In the genomic region with DNA sequence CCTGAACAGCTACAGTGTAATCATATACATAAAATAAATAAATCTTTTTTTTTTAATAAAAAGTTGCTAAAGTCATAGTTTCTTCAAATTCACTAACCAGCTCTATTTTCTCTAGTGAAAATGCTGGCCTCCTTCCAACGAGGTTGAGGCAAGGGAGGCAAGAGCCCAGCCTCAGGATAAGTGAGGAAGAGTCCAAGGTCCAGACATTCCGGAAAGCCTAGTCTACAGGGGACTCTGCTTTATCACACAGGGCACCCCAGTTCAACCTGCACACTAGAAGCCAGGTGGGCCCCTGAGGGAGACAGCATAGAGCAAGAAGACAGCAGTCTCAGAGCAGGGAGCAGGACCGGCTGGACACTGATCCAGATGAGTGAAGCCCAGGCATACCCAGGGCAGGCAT, we compare ENCODE assay signal across 26 mouse cellular contexts. TPM values are rescaled to one million over a fixed set of nuclear protein-coding genes. Genes with fewer than 3 reads are reported as not detected.
DNase-seq lines count a peak whose midpoint lies in the region.
"Had no signal": no experiment of that assay in that cellular context is flagged by ENCODE, and none has a peak within 500 bp of the region (broad histone marks: within the 10 kb centered on the region; RNA-seq: fewer than 3 reads in every experiment).

No protein-coding gene starts in this region.

- 24% methylated on average over 3 of the region's 3 CpGs for WGBS in large intestine, adult 2 months

- peak; percentile 18 to 41 for DNase-seq in cerebellum, postnatal 10 days
- DNase-seq in cerebellum, adult 18-20 months, result no peak
- DNase-seq in kidney, postnatal 10 days, result peak; percentile 54
- DNase-seq in kidney, adult 18-20 months, result no peak
- DNase-seq in large intestine, adult 2 months (ENCODE audit: low read depth, low spot score), result peak; percentile 56
- DNase-seq in yolk sac, embryonic 10.5 days (ENCODE audit: low spot score), result peak; percentile 19
- DNase-seq in thymus, postnatal 4 days, result no peak
- DNase-seq in natural killer cell, adult 2 months (ENCODE audit: low spot score in 2 of 2), result no peak
- DNase-seq: cerebellum, adult 8-10 months; cerebellum, postnatal 36 days; gastrocnemius, postnatal 14 days; heart, adult 11 months; liver, embryonic 13.5 days; right cerebral cortex, adult 18-20 months; thymus, adult 18-20 months; thymus, postnatal 36 days had no signal

RNA-seq across cellular contexts. Expression of a gene that starts 0.8 kb away (rescaled TPM):
- 65.8 and 88.4 TPM in 2 replicates for polyA plus RNA-seq in large intestine, adult 2 months (2012; rRNA removed)
- polyA plus RNA-seq: C2C12 had no signal

RNA-seq across cellular contexts. Expression of a gene that starts 4.4 kb away (rescaled TPM):
- polyA plus RNA-seq in large intestine, adult 2 months (2012; rRNA removed), result not detected in 2 replicates
- polyA plus RNA-seq: C2C12; forebrain, embryonic 13.5 days; heart, embryonic 10.5 days; heart, embryonic 15.5 days; hindbrain, postnatal 0 days; kidney, postnatal 0 days; limb, embryonic 15.5 days; lung, adult 2 months; midbrain, embryonic 16.5 days; stomach, embryonic 14.5 days had no signal

RNA-seq across cellular contexts. Expression of a gene that starts 29.4 kb away (rescaled TPM):
- 10.2 and 12.0 TPM in 2 replicates for polyA plus RNA-seq in large intestine, adult 2 months (2012; rRNA removed)

RNA-seq across cellular contexts. Expression of a gene that starts 57.3 kb away (rescaled TPM):
- polyA plus RNA-seq in large intestine, adult 2 months (2012; rRNA removed), result 55.1 and 75.1 TPM in 2 replicates

Comparison
In these comparisons a context has a peak if more than half of its experiments do, and no peak if none do; other contexts are left out.
1. DNase-seq: peak in cerebellum, postnatal 10 days (2 of 2), kidney, postnatal 10 days (single experiment), large intestine, adult 2 months (single experiment) and yolk sac, embryonic 10.5 days (single experiment); none in cerebellum, adult 18-20 months (0 of 2), kidney, adult 18-20 months (single experiment), thymus, postnatal 4 days (single experiment) and natural killer cell, adult 2 months (0 of 2).